Mouse (Mus musculus) adrenal gland, postnatal 36 days (tissue): ENCODE measurements at regions not wholly inside any gene's neighbourhood (a gene's known extent, or its start where the extent isn't known, plus 50 kb on each side); places are given as distances from the start of the nearest gene placed in this dataset.

Experiments
- DNase-seq, 2 experiments: peaks; one replicate each; pipeline ENCODE4 v3.0.0; 2021; ENCODE audit warnings: mixed read lengths in 1 of 2

GRCm38 (mm10) chr10:112863808-112864207, 65.0 kb downstream of the Atxn7l3b start:
- DNase-seq, result no peak

DNA sequence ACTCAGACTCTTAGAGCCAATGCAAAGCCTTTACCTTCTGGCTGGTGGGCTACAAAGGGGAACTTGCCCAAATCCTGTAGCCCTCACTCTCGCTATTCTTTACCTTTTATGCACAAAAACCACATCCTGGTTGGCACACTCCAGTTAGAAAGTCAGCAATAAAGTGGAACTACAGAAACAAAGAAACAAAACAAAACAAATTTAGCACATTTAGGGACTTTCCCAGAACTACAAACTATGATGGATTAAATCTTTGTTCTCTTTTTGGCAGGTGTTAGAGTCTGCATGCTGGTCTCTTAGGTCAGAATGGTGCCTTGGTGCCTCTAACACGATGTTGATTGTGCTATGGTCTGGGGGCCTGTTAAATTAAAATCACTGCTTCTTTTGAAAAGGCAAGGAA, 65.4 kb downstream of the Atxn7l3b start:
- no peak for DNase-seq

- no peak for DNase-seq
Observed at GRCm38 (mm10) chr10:112851997-112852396, 76.8 kb downstream of the Atxn7l3b start.

- no peak for DNase-seq
Observed at GRCm38 (mm10) chr10:112846225-112846624, 82.6 kb downstream of the Atxn7l3b start.

DNA sequence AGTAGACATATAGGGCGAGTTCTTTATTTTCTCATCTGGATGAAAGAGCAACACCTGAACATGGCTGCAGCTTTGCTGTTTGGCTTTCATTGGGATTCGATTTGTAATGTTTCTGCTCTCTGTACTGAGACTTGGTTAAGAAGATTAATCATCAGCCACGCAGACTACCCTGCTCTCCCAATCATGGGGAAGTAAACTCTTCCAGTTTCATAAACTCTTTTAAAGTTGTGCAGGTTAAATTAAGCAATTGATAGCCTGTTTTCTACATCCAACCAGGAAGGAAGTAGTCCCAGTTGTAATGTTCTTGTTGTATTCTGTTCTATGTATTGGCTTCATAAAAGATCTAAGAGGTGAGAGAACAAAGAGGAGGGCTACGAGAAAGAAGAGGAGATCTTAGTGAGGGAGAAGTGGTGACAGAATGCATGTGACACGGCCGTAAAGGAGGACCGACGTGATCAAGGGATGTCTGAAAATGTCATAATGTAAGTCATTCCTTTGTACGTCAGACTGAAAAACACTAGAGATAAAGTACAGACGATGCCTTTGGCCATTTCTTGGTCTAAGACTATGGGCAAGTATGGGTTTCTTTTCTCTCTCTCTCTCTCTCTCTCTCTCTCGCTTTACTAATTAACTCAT, 91.3 kb downstream of the Atxn7l3b start:
- DNase-seq, result no peak

DNA sequence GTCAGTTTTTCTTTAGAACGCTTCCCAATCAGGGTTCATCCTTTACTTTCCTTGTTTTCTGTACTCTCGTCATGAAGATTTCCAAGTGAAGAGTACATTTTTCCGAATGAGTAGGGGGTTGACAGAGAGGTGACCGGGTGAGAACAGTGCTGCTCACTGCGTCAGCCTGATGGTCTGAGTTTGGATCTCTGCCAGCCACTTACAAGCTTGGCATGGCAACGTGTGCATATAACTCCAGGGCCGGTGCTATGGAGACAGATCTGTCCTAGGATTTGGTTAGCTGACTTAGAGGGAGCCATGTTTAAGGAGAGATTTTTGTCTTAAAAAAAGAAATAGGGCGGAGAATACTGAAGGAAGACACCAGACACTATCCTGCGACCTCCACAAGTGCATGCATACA, 92.8 kb downstream of the Atxn7l3b start:
- no peak for DNase-seq

- DNase-seq, result no peak
Observed at GRCm38 (mm10) chr10:112835508-112835907, 93.3 kb downstream of the Atxn7l3b start.

- no peak for DNase-seq
Observed at GRCm38 (mm10) chr10:112810181-112810580, 118.6 kb downstream of the Atxn7l3b start.

DNA sequence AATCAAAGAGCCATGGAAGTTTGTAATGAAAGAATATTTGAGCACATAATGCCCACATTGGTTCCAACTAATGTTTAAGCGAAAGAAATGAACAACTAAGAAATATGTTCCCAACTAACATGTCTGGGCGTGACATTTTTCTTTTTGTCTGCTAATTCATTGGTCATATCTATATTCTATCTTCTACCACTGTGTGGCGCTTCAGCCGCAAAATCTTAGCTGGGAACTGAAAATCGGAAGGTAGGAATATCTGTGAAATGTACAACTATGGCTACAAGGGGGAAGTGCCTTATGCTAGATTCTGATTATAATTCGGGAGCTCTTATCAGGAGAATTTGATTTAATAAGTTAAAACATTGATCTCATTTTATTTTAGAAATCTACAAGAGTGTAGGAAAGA, 125.2 kb downstream of the Atxn7l3b start:
- DNase-seq, result peak; percentile 1 to 14

- DNase-seq, result peak; percentile 17 to 30
Observed at GRCm38 (mm10) chr10:112801560-112801959, 127.2 kb downstream of the Atxn7l3b start.

DNA sequence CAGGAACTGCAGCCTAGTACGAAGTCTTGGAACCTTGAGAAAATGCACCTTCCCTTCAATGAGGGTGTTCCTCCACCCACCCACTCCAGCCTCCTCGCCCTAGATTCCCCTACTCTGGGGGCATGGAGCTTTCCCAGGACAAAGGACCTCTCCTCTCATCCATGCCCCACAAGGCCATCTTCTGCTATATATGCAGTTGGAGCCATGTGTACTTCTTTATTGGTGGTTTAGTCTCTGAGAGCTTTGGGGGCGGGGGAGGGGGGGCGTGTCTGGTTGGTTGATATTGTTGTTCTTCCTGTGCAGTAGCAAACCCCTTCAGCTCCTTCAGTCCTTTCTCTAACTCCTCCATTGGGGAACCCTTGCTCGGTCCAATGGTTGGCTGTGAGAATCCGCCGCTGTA, 130.2 kb downstream of the Atxn7l3b start:
- no peak for DNase-seq

- DNase-seq, result no peak
Observed at GRCm38 (mm10) chr10:112798090-112798489, 130.7 kb downstream of the Atxn7l3b start.

DNA sequence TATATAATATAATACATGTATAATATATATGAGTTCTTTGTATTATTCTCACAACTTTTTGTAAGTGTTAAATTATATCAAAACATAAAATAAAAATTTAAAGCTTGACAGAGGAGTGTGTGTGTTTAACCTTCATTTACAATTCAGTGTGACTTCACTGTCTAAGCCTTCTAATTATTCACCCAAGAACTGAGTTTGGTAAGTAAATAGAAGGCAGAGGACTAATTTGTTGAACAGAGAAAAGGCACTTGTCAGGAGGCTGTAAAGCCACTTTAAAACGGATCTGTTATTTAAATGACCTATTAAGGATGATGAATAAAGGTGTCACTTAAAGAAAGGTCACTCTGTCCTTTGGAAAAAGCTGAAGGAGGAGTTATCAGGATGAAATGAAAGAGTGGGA, 132.9 kb downstream of the Atxn7l3b start:
- no peak for DNase-seq

DNA sequence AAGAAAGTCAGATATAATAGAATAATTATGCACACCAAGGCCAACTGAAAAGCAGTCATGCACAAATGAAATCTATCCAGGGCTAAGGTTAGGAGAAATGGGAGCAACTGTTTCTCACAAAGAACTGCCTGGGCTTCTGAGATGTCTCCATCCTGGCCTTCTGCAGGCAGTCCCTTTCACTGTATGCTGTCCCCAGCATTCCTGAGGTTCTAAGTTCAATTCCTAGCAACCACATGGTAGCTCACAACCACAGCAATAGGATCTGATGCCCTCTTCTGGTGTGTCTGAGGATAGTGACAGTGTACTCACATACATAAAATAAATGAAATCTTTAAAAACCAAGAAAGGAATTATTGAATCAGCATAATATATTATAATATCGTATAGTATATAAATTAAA, 133.3 kb downstream of the Atxn7l3b start:
- DNase-seq, result no peak

GRCm38 (mm10) chr10:112788236-112788635, 140.6 kb downstream of the Atxn7l3b start:
- peak; percentile 71 for DNase-seq

DNA sequence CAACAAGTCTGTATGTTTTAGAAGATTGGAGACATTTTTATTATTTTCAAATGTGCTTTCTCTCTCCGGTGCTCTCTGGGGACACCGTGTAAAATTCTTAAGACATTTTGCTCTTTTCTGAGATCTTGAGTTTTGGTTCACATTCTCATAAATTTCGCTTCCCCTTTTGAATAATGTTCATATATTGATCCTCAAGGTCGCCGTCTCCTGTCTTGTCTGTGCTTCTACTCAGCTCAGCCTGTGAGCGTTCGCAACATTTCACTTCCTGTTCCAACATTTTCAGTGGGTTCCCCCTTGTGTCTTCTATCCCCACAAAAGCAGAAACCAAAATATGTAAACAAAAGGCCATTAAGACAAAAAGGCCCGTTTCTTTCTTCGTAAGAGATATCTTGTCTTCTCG, 154.5 kb downstream of the Atxn7l3b start:
- no peak for DNase-seq

DNA sequence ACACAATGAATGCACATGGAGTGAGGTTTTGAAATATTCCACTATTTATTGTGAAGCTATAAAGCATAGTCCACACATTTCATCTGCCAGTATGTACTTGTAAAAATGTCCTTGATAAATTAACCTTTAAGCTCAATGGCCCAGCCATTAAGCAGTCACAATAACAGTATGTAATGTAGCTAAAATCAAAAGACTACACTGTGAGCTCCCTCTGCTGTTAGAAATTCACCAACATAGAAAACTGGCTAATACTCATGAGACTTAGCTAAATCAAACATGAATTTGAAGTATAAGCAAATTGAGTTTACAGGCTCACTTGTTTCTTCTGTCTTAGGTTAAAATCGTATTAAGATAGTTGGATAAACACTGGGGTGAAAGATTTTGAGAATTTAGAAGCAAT, 182.1 kb downstream of the Atxn7l3b start:
- DNase-seq, result no peak

DNA sequence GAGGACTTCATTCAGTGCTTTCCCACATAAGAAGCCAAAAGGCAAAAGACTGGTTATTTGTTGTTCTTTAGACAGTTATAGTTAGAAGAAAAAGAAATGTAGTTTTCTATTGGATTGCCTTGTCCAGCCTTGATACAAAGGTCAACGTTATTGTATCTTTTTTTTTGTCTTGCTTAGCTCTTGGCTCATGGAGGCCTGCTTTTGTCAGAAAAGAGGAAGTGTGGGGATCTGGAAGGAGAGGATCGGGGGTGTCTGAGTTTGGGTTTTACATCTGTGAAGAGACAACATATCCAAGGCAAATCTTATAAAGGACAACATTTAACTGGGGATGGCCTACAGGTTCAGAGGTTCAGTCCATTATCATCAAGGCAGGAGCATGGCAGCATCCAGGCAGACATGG, 185.3 kb downstream of the Atxn7l3b start:
- DNase-seq, result no peak

DNA sequence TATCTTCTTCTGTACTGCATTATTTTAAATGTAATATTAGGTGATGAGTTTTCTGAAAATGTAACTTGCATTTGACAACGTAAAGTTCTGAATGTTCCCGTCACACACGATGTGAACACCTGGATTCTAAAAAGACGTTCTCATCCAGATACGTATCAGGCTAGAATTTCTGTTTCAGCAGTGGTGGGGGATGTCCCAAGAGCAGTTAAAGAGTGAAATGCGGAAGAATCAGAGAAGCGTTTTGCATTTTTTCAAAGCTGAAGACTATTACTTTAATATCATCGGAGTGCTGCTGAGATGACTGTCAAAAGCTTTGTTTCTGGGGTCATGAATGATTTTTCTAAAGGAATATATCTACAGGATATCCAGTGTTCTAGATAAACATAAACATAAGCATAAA, 186.7 kb downstream of the Atxn7l3b start:
- no peak for DNase-seq
